Mouse (Mus musculus) brain, embryonic 14.5 days (tissue): ENCODE measurements at regions not wholly inside any gene's neighbourhood (a gene's known extent, or its start where the extent isn't known, plus 50 kb on each side); places are given as distances from the start of the nearest gene placed in this dataset.
"Not testable (repeated sequence)": the region's sequence is repeated elsewhere in the genome, so short reads cannot be mapped to it uniquely, and the experiment has no call there.

Experiments
- DNase-seq: peaks from one replicate; pipeline ENCODE4 v3.0.0-alpha.2; 2011; ENCODE audit warnings: low read depth
- CTCF ChIP-seq: fragments of 200-500 bp; IDR thresholded peaks from 2 replicates; pipeline ENCODE4 v1.5.1; 2012; ENCODE audit warnings: inconsistent platforms, mild to moderate bottlenecking, moderate library complexity, borderline replicate concordance; ENCODE audit not compliant: insufficient read depth, insufficient read length; ENCODE audit errors: extremely low read depth

DNA sequence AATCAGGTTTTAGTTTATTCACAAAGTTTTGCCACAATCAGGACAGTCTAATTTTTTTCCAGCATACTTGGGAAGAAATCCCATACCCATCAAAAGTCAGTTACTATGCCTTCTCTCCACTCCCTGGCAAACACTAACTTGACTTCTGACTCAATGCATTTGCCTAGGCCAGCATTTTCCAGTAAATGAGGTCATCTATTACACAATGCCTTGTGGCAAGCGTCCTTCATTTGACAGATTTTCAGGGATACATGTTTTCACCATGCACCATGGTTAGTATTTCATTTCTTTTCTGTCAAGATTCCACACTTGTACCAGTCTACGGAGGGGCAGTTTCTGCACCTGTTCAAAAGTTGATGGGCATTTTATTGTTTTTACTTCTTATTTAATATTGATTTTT lies 88.4 kb upstream of the Slc2a12 start:
- not testable (repeated sequence) for DNase-seq

DNA sequence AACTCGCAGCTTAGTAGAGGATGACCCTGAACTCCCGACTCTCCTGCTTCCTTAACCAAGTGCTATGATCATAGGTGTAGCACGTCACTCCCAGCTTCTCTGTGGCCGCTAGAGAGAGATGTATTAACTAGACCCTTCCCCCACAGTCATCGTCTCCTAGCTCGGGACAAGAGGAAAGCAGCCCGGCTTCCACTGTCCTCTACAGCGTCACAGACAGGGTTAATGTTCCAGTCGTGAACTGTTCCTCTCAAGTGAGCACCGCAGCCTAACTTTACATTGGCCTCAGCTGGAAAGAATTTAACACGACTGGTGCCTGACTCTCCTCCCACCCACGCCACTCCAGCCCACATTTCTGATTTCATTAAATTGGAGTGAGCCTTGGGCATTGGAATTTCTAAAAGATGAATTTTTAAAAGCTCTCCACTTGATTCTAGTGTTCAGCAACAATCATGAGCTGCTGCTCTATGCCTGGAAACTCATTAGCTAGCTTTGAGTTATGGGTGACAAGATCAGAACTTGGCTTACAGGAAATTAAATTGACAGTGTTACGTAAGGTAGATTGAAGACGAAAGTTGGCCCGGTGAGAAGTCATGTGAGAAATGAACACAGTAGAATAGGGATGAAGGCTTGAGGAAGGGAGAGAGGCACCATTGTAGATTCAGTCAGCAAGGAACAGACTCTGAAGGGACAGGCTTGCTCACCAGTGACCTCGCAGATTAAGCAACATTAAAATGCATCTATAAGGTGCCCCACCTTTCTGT lies 75.4 kb upstream of the Slc2a12 start:
- not testable (repeated sequence) for DNase-seq

- DNase-seq, result not testable (repeated sequence)
Measured at GRCm38 (mm10) chr10:22574048-22574447, 70.8 kb upstream of the Slc2a12 start.

- DNase-seq, result peak; percentile 84
- TF ChIP-seq CTCF, result peak; percentile 69; the same call in 1 of the 2 replicates
Measured at GRCm38 (mm10) chr10:22579426-22579825, 65.4 kb upstream of the Slc2a12 start.

GRCm38 (mm10) chr10:22581300-22581699 lies 63.5 kb upstream of the Slc2a12 start:
- peak; percentile 17 for DNase-seq

- DNase-seq, result not testable (repeated sequence)
Measured at GRCm38 (mm10) chr10:22583306-22583705, 61.5 kb upstream of the Slc2a12 start.

- peak; percentile 12; the same call in 1 of the 2 replicates for TF ChIP-seq CTCF
- not testable (repeated sequence) for DNase-seq
Measured at GRCm38 (mm10) chr10:22588587-22588986, 56.2 kb upstream of the Slc2a12 start.

DNA sequence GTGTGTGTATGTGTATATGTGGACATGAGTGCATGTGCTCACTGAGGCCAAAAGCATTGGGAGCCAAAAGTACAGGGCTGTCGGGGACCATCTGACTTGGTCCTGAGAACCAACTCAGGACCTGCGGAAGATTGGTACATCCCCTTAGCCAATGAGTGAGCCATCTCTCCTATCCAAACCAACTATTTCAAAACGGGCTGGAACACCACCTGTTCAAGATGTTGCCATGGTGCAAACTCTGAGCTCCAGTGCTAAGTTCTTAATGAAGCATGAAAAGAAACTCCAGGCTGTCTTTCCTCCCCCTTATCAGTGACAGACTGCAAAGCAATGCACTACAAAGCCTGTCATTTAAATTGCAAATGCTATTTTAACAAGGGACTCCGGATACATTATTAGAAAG lies 53.1 kb upstream of the Slc2a12 start:
- peak; percentile 32 for DNase-seq

DNA sequence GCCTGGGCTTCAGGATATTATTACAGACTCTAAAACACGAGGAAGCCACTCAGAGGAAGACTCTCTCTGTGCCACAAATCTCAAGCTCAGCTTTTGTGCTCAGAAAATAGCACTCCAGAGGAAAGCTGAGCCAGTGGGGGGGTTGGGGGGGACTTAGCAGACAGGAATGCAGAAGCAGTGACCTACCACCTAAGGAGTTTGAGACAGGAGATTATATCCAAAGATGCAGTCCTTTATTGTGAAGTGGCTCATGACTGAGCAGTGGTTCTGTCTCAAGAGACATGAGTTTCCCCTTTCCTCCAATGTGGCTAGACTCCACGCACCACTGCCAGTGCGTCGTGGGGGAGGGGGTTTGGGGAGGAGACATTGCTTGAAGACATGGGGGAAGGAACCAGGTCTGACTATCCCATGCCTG lies 52.6 kb upstream of the Slc2a12 start:
- DNase-seq, result peak; percentile 20

GRCm38 (mm10) chr10:22592752-22593151 lies 52.1 kb upstream of the Slc2a12 start:
- not testable (repeated sequence) for DNase-seq
